Mouse (Mus musculus) ovary, adult 10 weeks (tissue): ENCODE data around the gene Slc6a3. TPM values are rescaled to one million over a fixed set of nuclear protein-coding genes. Genes with fewer than 3 reads are reported as not detected.

ENCODE experiments used
- polyA plus RNA-seq: library from polyadenylated mRNA; stranded (reverse); fragments of 350-450 nt; fragmentation: Illumina TruSeq; extraction: RNeasy Lipid Tissue Mini Kit (QIAGEN cat#74804); gene quantifications from one replicate; pipeline ENCODE4 v1.2.3, GENCODE M21; 2014

Gene Slc6a3
- polyA plus RNA-seq, result not detected

GRCm38 (mm10) chr13:73536403-73536821 is at the start of gene Slc6a3:
TSS of gene Slc6a3 (plus strand) at chr13:73536747.

DNA sequence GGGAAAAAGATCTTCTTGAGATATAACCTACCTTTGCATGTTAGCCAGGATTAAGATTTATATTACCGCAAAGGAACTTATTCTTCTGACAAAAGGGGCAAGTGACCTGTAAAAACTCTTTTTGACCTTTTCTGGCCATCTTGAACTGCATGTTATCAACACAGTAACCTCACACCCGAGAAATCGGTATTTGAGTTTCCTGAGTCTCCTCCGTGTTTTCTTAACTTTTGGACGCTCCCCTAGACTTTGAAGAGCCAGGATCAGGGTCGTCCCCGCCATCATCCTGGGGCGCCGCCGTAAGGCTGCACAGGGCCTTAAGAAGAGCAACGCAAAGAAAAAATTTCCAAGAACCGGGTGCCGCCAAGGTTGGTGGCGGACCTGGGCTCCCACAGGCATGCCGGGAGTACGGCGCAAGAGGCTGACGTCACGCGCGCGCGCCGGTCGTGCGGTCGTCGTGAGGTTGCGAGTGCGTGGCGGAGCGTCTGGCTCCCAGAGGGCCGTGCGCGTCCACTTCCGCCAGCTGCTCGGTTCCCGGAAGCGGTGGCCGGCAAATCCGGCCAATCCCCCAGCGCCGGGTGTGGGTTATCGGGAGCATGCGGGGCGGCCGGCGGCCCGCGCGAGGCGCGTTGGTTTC is 67.1 kb downstream of the Slc6a3 start, which contains the start of gene Clptm1l:
TSS of gene Clptm1l (plus strand) at position 485 of the 634 bp plus-strand sequence.

GRCm38 (mm10) chr13:73626745-73627549 is 90.4 kb downstream of the Slc6a3 start, which contains the start of gene Tert:
TSS of gene Tert (plus strand) at chr13:73626911.

Other genes starting within 250 kb of the Slc6a3 start
- 76.8 TPM for gene Mrpl36, start 208.2 kb upstream of the Slc6a3 start, polyA plus RNA-seq
- 30.0 TPM for gene Ndufs6, start 208.2 kb upstream of the Slc6a3 start, polyA plus RNA-seq
- gene Lpcat1, start 69.5 kb upstream of the Slc6a3 start, polyA plus RNA-seq, result 10.4 TPM
- 91.9 TPM for gene Clptm1l, start 67.3 kb downstream of the Slc6a3 start, polyA plus RNA-seq
- gene Tert, start 90.2 kb downstream of the Slc6a3 start, polyA plus RNA-seq, result 2.5 TPM
- gene Slc6a18, start 141.3 kb downstream of the Slc6a3 start, polyA plus RNA-seq, result not detected
- gene Slc6a19, start 168.1 kb downstream of the Slc6a3 start, polyA plus RNA-seq, result not detected
- gene Slc12a7, start 196.3 kb downstream of the Slc6a3 start, polyA plus RNA-seq, result 10.7 TPM